Comparison of ENCODE assay signal across 8 mouse cellular contexts in genomic region chr8:105348450-105349095, GRCm38 (mm10). TPM values are rescaled to one million over a fixed set of nuclear protein-coding genes. Genes with fewer than 3 reads are reported as not detected.
DNase-seq lines count a peak whose midpoint lies in the region; ATAC-seq lines count a peak whose summit lies in the region.

TSS of gene Slc9a5 (plus strand) at chr8:105348843.

- H3K9me3 ChIP-seq in forebrain, embryonic 10.5 days = no peaks in the 10 kb centered on the region
- H3K9me3 ChIP-seq in hindbrain, embryonic 14.5 days (ENCODE audit: control insufficient read depth, low read length) = no peaks in the 10 kb centered on the region
- no peaks in the 10 kb centered on the region for H3K9me3 ChIP-seq in limb, embryonic 11.5 days (ENCODE audit: control insufficient read depth, low read length)
- no peaks in the 10 kb centered on the region for H3K9me3 ChIP-seq in midbrain, embryonic 16.5 days (replicated peaks; ENCODE audit: control insufficient read depth, low read length, poor library complexity, severe bottlenecking)

- peaks cover 4% of the 10 kb centered on the region; the same call in 1 of the 2 replicates for H3K36me3 ChIP-seq in forebrain, embryonic 10.5 days (replicated peaks)
- no peaks in the 10 kb centered on the region for H3K36me3 ChIP-seq in hindbrain, embryonic 14.5 days (replicated peaks; ENCODE audit: control insufficient read depth, insufficient read depth)
- H3K36me3 ChIP-seq in limb, embryonic 11.5 days (ENCODE audit: control insufficient read depth, insufficient read depth, low read length) = no peaks in the 10 kb centered on the region
- no peaks in the 10 kb centered on the region for H3K36me3 ChIP-seq in midbrain, embryonic 16.5 days (ENCODE audit: control insufficient read depth, insufficient read depth, low read length)

- peak within 1 kb of the TSS; percentile 83 for H3K4me3 ChIP-seq in forebrain, embryonic 10.5 days
- H3K4me3 ChIP-seq in hindbrain, embryonic 14.5 days (replicated peaks; ENCODE audit: low read length) = peak within 1 kb of the TSS; percentile 74
- peak within 1 kb of the TSS; percentile 67 for H3K4me3 ChIP-seq in limb, embryonic 11.5 days (ENCODE audit: low read depth, low read length)
- H3K4me3 ChIP-seq in midbrain, embryonic 16.5 days (ENCODE audit: low read depth, low read length) = peak within 1 kb of the TSS; percentile 67

- peaks cover 68% of the 10 kb centered on the region for H3K4me1 ChIP-seq in forebrain, embryonic 10.5 days
- peaks cover 9% of the 10 kb centered on the region; the same call in 1 of the 2 replicates for H3K4me1 ChIP-seq in hindbrain, embryonic 14.5 days (replicated peaks; ENCODE audit: control insufficient read depth, insufficient read depth, low read length)
- peaks cover 19% of the 10 kb centered on the region for H3K4me1 ChIP-seq in limb, embryonic 11.5 days (ENCODE audit: control insufficient read depth, insufficient read depth, low read length)
- H3K4me1 ChIP-seq in midbrain, embryonic 16.5 days (ENCODE audit: control insufficient read depth, insufficient read depth, low read length) = peaks cover 14% of the 10 kb centered on the region; the same call in 1 of the 2 replicates

- H3K4me2 ChIP-seq in hindbrain, embryonic 14.5 days (replicated peaks) = peak within 1 kb of the TSS; percentile 98
- peak within 1 kb of the TSS; percentile 98 for H3K4me2 ChIP-seq in limb, embryonic 11.5 days (ENCODE audit: low read depth, severe bottlenecking)
- peak within 1 kb of the TSS; percentile 93 for H3K4me2 ChIP-seq in midbrain, embryonic 16.5 days (ENCODE audit: low read length)

- DNase-seq in heart, adult 11 months = peak; percentile 97
- DNase-seq in heart, adult 8-10 months (ENCODE audit: low spot score) = no peak
- DNase-seq in adrenal gland, postnatal 14 days = peak; percentile 66
- DNase-seq in forebrain, embryonic 10.5 days (ENCODE audit: extremely low spot score, low spot score) = peak; percentile 86
- DNase-seq in hindbrain, embryonic 14.5 days (ENCODE audit: low spot score) = peak; percentile 72
- peak; percentile 88 for DNase-seq in limb, embryonic 11.5 days (ENCODE audit: low spot score)
- DNase-seq in thymus, adult 18-20 months = peak; percentile 63 to 67

- under 1% methylated on average over 34 of the region's 34 CpGs for WGBS in forebrain, embryonic 10.5 days
- under 1% methylated on average over 34 of the region's 34 CpGs for WGBS in hindbrain, embryonic 14.5 days
- WGBS in limb, embryonic 11.5 days = under 1% methylated on average over 34 of the region's 34 CpGs
- WGBS in midbrain, embryonic 16.5 days = under 1% methylated on average over 34 of the region's 34 CpGs

- H3K27me3 ChIP-seq in forebrain, embryonic 10.5 days (ENCODE audit: poor library complexity, severe bottlenecking) = peaks cover 24% of the 10 kb centered on the region
- peaks cover 15% of the 10 kb centered on the region; the same call in 1 of the 2 replicates for H3K27me3 ChIP-seq in hindbrain, embryonic 14.5 days (ENCODE audit: control insufficient read depth, insufficient read depth, low read length)
- no peaks in the 10 kb centered on the region for H3K27me3 ChIP-seq in limb, embryonic 11.5 days (ENCODE audit: control insufficient read depth, insufficient read depth, low read length)
- H3K27me3 ChIP-seq in midbrain, embryonic 16.5 days (ENCODE audit: control insufficient read depth, insufficient read depth, low read depth, low read length) = peaks cover 12% of the 10 kb centered on the region; the same call in 1 of the 2 replicates

- H3K9ac ChIP-seq in hindbrain, embryonic 14.5 days = peak within 1 kb of the TSS; percentile 79
- peak within 1 kb of the TSS; percentile 75 for H3K9ac ChIP-seq in limb, embryonic 11.5 days (ENCODE audit: low read length)
- H3K9ac ChIP-seq in midbrain, embryonic 16.5 days (ENCODE audit: low read depth, low read length) = peak within 1 kb of the TSS; percentile 80

- H3K27ac ChIP-seq in forebrain, embryonic 10.5 days = peak within 1 kb of the TSS; percentile 91
- peak within 1 kb of the TSS; percentile 63 for H3K27ac ChIP-seq in hindbrain, embryonic 14.5 days
- H3K27ac ChIP-seq in limb, embryonic 11.5 days (replicated peaks; ENCODE audit: low read depth, low read length) = peak within 1 kb of the TSS; percentile 63
- H3K27ac ChIP-seq in midbrain, embryonic 16.5 days (ENCODE audit: low read length) = peak within 1 kb of the TSS; percentile 81

- ATAC-seq in hindbrain, embryonic 14.5 days (ENCODE audit: low FRiP score) = peak; percentile 4
- ATAC-seq in limb, embryonic 11.5 days (ENCODE audit: insufficient number of reproducible peaks, low FRiP score, low TSS enrichment, low read depth) = 0 out of 2 replicates have a peak, but pooled peaks have one; percentile 2
- ATAC-seq in midbrain, embryonic 16.5 days = peak; percentile 43

RNA-seq across cellular contexts. Expression of gene Slc9a5, which starts in this region (rescaled TPM):
- under 1 TPM; 0.41 to 0.79 (median 0.48) TPM for total RNA-seq in heart, adult 8-10 months (2022)
- 1.9 TPM in 2 replicates for total RNA-seq in adrenal gland, postnatal 14 days (2021)
- 5.2 and 5.5 TPM in 2 replicates for polyA plus RNA-seq in forebrain, embryonic 10.5 days (2016; fragmentation: Nextera tagmentation; extraction: Ambion mirVana)
- 11.4 and 12.1 TPM in 2 replicates for polyA plus RNA-seq in hindbrain, embryonic 14.5 days (2014; fragmentation: Nextera tagmentation; extraction: Ambion mirVana)
- polyA plus RNA-seq in limb, embryonic 11.5 days (2014; fragmentation: Nextera tagmentation; extraction: Ambion mirVana) = 6.4 and 8.3 TPM in 2 replicates
- 13.3 and 15.1 TPM in 2 replicates for polyA plus RNA-seq in midbrain, embryonic 16.5 days (2015; fragmentation: Nextera tagmentation; extraction: Ambion mirVana)
